Mouse (Mus musculus): ENCODE results near the gene Cyp2d22.

The Cyp2d22 gene

DNA sequence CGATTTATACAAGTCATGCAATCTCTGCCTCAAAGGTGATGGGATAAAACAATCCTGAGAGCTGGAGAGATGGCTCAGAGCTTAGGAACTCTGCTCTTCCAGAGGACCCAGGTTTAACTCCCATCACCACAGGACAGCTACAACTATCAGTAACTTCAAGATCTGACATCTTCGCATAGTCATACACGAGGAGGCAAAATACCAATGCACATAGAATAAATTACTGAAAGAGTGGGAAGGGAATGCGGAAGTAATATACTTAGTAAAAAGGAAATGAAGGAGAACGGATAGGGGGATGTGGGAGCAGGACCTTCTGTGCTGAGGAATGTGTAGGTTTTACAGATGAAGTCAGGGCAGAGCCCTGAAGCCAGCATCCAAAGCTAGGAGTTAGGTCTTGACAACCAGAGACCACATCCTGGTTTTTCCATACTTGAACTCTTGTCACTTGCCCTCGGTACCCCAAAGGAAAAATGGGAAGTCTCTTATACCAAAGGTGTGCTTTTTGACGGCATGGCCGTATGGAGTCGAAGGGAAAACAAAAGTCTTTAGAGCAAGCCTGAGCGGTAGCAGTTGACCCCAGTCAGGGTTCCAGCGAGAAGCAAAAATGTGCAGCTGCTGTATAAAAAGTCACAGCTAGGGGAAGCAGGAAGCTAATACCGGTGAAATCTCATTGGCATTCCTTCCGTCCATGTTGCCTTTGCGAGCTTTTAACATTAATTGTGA, 33.3 kb downstream of the Cyp2d22 start:
- DNase-seq (ENCODE audit: low spot score in 2 of 2), result no peak

DNA sequence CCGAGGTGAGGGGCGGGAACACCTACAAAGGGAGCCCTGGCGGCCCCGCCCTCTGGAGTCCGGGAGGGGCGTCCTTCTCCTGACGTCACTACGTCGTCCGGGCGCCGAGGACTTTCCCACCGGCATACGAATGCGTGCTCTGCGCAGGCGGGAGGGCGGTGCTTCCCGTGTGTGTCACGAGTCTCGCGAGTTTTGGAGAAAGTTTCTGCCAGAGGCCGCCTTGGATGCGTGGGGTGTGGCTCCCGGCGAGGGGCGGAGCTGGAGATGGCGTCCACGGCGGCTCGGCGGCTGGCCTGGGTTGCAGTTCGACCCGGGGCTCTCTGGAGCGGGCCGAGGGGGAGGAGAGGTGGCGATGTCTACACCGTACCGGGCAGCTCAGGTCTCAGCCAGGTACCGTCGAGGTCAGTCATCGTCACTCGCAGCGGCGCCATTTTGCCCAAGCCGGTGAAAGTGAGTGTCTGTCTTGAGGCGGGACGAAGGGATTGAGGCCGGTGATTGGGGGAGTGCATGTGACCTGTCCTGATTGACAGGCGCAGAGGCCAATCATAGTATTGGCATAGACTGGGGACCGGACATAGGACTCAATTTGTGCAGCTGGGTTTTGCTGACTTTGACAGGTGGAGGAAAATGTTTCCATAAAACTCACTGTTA, 34.1 kb downstream of the Cyp2d22 start:
- DNase-seq (ENCODE audit: low spot score in 2 of 2), result peak; percentile 99

DNA sequence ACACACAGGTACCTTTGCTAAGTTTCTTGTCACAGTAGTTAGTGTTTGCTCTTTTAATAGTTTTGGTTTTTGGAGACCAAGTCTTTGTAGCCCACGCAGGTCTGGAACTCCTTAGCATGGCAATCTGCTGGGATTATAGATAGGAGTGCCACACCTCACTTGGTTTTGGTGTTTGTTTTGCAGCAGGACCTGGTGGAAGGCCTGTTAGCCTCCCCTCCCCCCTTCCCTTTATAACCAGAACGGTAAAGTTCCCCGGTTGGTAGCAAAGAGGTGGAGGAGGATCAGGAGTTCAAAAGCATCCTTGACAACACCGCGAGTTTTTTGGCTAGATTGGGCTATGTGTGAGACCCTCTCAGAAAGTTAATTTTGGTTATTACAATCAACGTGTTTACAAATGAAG, 35.1 kb downstream of the Cyp2d22 start:
- no peak for DNase-seq (ENCODE audit: low spot score in 2 of 2)

DNA sequence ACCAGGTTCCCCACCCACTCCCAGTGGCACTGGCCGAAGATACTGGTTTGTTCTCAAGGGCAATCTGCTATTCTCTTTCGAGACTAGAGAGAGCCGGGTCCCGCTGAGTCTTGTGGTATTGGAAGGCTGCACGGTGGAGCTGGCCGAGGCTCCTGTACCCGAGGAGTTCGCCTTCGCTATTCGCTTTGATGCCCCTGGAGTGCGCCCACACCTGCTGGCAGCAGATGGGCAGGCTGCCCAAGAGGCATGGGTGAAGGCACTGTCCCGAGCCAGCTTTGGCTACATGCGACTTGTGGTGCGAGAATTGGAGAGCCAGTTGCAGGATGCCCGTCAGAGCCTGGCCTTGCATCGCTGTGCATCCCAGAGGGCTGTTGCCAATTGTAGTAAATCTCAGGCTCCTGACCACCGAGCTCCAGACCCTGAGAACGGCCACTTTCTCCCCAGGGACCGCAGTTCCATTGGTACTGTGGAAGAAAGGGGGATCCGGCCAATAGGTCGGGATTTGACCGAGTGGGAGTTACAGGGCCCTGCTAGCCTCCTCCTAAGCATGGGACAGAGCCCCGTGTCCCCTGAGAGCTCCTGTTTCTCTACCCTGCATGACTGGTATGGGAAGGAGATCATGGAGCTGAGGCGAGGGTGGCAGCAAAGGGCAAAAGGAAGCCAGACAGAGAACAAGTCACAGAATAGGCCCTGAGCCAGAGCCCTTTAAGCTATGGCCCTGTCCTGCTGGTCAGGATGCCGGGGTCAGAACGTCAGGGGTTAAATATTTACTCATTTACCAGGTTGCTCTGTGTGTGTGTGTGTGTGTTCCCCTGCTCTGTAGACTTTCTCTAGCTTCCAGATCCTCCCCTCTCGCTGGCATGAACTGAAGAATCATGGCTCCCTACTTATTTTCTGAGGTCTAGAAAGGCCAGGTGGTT, 36.4 kb downstream of the Cyp2d22 start:
- no peak for DNase-seq (ENCODE audit: low spot score in 2 of 2)

DNA sequence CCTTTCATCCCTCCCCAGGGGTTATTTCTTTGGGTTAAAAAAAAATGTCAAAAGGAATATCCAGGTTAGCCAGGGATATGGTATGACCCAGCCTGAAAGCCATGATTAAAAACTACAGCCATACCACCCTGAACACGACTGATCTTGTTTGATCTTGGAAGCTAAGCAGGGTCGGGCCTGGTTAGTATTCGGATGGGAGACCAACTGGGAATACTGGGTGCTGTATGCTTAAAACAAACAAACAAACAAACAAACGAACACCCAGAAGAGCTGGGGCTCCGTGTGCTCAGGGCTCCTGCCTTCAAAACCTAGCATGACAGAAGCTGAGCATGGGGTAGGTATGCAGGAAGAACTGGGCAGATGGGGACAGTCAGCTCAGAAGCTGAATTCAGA, 37.5 kb downstream of the Cyp2d22 start:
- DNase-seq (ENCODE audit: low spot score in 2 of 2), result no peak

DNA sequence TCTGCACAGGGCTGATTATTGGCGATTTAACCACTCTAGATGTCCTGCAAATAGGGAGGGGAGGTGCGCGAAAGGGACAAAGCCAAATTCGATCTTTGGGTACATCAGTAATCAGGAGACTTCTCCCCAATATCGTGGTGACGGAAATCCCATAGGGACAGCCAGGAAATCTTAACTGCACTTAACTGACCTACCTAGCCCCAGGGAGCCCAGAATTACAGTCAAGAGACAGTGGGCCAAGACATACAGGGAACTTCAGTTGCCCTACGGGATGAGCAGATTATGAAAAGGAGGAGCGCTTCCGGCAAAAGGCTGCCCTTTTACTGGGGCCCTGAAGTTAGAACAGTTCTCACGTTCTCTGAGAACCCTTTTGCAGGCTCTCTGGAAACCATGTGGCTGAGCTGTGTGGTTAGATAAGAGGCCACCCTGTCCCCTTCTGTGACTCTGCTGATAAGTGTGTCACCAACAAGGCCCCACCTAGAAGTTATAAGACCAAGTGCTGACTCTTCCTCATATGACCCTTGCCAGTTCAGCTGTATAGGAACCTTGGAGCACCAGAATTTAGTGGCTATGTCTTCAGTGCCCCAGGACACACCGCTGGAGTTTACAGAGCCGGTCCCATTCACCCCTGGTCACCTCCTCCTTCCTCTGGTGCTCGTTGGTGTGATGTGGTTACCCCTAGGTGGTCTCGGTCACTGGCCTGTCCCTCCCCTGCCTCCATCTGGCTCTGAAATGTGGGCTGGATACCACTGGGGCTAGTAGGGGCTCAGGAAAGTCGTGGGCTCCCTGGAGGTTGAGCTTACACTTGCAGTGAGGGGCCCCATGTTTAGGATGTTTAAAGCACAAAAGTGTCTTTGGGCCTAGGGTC, 38.2 kb downstream of the Cyp2d22 start:
- no peak for DNase-seq (ENCODE audit: low spot score in 2 of 2)

DNA sequence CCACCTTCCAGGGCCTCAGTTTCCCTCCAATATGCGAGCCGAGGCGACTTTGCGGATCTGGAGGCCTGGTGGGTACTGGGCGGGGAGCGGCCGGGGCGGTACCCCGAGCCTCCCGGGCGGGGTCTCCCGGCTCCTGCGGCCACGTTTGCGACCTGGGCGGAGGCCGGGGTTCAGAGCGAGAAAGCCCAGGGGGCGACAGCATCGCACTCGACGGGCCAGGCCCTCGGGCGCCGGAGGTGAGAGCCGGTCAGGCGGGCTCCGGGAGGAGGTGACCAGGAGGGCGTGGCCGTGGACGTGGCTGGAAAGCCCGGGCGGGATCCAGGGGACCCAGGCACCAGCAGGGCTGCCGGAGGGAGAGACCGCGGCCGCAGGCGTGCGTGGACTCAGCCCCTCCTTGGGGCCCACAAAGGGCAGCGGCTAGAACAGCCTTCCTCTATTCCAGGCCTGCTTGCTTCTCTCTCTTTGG, 39.0 kb downstream of the Cyp2d22 start:
- DNase-seq (ENCODE audit: low spot score in 2 of 2), result peak; percentile 64 to 71

DNA sequence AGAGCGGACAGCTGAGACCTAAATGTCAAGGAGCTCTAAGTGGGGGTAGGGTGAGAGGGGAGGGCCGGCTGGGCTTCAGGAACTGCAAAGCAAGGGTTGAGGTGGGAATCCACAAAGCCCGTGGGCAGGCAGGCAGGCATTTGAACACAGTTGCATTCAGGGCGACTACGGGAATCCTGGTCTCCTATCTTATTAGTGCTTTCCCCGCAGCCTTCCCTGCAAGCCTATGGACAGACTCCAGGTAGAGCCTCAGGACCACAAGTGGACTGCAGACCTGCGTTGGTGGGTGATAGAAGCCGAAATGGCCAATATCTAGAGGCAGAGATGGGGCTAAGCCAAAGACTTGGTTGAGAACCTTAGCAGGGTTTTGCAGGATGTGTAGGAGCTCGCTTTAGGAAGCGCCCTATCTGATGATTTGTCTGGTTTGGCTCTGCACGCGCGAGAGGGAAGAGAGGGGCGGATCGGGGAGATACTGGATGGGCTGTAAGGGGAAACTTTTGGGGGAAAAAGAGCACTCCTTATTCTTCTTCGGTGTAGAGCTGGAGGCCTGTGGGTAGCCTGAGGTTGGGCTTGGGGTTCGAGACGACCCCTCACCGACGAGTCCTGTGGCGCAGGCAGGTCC, 39.5 kb downstream of the Cyp2d22 start:
- DNase-seq (ENCODE audit: low spot score in 2 of 2), result no peak

DNA sequence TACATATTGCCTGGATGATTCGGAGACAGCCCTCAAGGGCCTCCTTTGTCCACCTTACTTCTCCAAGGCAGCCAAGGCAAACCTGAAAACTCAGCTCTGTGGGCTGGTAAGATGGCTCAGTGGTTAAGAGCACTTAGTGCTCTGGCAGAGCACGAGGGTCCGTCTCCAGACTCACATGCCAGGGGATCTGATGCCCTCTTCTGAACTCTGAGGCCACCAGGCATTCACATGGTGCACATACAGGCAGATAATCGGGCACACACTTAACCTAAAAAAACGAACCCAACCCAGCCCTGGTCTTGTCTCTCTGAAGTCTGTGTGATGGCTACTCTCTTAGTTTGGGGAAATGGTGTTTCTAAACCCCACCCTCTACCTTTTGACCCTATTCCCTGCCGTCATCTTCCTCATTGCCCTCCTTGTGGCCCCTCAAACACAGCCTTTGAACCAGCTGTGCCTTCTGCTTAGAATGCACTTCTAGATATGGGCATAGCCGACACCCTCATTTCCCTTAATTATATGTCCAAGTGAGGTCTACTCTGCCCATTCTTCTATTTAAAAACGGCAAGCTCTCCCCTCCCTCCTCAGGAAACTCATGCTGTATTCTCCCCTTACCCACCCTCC, 40.3 kb downstream of the Cyp2d22 start:
- DNase-seq (ENCODE audit: low spot score in 2 of 2), result no peak

DNA sequence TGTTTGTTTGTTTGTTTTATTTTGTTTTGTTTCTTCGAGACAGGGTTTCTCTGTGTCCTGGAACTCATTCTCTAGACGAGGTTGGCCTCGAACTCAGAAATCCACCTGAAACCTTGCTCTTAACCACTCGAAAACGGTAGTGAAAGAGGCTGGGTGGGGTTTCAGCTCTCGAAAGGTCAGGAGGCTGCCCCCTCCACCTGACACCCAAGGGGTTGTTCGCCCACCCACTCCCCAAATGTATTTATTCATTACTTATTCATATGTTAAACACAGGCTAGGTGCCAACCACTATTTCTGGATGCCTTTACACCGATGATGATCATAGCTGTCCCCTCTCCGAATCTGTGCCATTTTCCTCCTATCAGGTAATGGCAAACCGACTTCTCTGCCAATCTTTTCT, 40.9 kb downstream of the Cyp2d22 start:
- DNase-seq (ENCODE audit: low spot score in 2 of 2), result no peak

DNA sequence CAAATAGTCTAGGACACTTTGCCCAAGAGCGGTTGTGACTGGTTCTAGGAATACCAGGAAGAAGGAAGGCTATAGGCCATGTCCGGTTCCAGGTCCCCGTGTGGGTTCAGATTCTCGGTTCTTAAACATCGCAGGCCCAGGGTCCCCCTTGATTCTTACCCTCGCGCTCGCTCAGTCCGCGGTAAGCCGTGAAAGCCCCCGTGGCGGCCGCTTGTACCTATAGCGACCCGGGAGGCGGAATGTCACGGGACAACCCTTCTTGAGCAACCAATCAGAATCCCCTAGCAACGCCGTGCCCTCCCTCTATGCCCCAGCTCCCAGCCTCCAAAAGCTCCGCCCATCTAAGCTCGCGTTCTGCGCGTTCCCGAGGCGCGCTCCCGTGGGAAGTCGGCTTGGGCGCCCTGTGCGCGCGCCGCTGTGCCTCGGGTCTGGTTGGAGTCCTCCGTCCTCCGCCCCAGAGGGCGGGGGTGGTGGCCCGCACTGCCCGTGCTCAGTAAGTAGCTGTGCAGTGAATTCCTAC, 41.4 kb downstream of the Cyp2d22 start, which contains the start of the genes Naga, Pheta2 and Smdt1:
TSS of gene Naga (minus strand) at position 333 of the 520 bp plus-strand sequence.
TSS of gene Pheta2 (plus strand) at position 350 of the 520 bp plus-strand sequence.
TSS of gene Smdt1 (plus strand) at position 367 of the 520 bp plus-strand sequence.
- peak; percentile 98 for DNase-seq (ENCODE audit: low spot score in 2 of 2)

DNA sequence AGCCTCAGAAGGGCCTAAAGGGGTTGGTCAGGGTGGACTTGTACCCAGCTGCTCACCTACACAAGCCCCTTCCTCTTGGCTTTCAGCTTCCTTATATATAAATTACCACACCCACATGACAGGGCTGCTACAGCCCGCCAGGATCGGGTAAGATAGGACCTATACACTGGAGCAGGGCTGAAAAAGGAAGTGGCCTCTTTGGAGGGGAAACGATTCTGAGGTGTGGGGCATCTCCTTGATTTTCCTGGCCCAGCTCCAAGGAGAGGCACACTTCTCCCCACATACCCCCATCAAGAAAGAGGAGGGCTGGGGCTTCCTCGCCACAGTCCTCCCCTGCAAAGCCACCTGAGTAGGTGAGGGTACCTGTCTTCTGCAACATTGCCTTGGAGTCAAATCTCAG, 42.2 kb downstream of the Cyp2d22 start:
- no peak for DNase-seq (ENCODE audit: low spot score in 2 of 2)

DNA sequence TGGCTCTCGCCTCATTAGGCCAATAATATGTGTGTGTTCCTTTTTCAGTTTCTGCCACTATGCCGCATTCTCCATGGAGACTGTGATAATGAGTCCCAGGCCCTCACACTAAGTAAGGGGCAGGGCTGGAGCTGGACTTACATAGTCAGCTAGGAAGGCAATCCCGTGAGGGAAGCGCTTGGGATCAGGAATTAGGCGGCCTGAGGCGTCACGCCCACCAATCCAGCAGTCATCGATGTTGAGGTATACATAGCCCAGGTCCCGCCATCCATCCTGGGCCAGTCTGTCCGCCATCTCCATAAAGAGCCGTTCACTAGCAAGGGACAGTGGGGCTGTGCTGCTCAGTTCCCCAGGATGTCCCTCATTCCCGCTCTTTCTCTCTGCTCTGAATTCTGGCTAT, 43.4 kb downstream of the Cyp2d22 start:
- no peak for DNase-seq (ENCODE audit: low spot score in 2 of 2)

DNA sequence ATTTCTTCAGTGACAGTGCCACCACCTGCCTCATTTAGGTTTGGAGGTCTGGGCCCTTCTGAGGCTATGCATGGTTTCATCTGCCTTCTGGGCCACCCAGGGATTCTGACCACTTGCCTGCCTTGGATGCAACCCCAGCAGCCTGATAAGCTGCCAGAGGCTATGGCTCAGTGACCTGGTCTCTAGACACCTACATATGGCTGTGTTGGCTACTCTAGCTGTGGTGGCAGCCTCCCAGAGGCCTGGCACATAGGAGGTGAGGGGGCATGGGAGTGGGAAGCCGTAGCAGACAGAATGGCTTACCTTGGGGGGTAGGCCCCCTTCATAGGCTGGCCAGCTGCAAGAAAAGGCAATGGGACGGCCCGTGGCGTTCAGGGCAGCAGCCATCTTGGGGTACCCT, 44.9 kb downstream of the Cyp2d22 start:
- DNase-seq (ENCODE audit: low spot score in 2 of 2), result no peak

DNA sequence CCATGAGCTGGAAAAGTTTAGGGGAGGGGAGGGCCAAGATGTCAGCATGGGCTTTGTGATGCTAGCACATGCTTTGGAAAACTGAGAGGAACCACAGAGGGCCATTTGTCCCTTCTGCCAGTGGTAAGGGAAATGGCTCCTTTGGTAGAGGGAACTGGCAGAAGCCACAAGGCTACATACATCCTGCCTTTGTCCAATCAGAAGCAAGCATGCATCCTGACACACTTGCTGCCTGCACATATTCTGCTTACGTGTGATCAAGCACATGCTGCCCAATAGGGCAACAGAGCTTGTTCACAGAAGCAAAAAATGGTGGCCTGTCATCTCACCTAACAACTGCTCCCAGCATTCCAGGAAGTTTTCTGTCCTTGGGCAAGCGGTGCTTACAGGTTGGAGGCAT, 54.7 kb downstream of the Cyp2d22 start:
- DNase-seq (ENCODE audit: low spot score in 2 of 2), result no peak

DNA sequence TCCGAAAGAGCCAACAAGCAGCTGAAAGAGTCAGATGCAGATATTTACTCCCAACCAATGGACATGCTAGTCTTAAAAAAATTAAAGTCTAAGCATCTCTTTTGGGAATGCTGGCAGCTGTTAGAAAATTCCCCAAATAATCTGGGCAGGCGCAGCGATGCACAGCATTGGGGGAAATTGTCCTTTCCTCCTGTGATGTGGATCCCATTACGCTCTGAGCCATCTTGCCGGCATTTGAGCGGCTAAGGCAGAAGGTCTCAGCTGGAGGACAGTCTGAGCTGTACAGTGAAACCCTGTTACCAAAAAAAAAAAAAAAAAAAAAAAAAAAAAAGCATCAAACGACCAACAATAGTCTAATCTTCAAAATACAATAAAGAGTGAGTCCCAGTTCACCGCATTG, 57.9 kb downstream of the Cyp2d22 start:
- no peak for DNase-seq (ENCODE audit: low spot score in 2 of 2)

Measured in heart, adult 9 months (tissue).